Mouse (Mus musculus) embryonic fibroblast, embryonic 13.5 days (primary cell): ENCODE results near the gene Lat.

ENCODE experiments used
- CTCF ChIP-seq: IDR thresholded peaks from 2 replicates; pipeline ENCODE4 v1.5.1; 2011; ENCODE audit warnings: mild to moderate bottlenecking, control low read depth, low read length, moderate library complexity, borderline replicate concordance; ENCODE audit not compliant: insufficient read depth
- POLR2A ChIP-seq: IDR thresholded peaks from 2 replicates; pipeline ENCODE4 v1.6.1; 2011; ENCODE audit warnings: low read depth, mild to moderate bottlenecking, control low read depth, low read length, moderate library complexity

- TF ChIP-seq CTCF, result no peak
- no peak for TF ChIP-seq POLR2A
These were observed 41.7 kb upstream of the Lat start for GRCm38 (mm10) chr7:126411061-126411460.
